Mouse (Mus musculus) MEL (cell line): Measurements from ENCODE around the gene Gm20696. TPM values are rescaled to one million over a fixed set of nuclear protein-coding genes. Genes with fewer than 3 reads are reported as not detected.

Experiments
- DNase-seq: peaks from one replicate; pipeline ENCODE4 v3.0.0; 2011; ENCODE audit warnings: low read depth, low spot score
- H3K27ac ChIP-seq: 2 replicates; pipeline ENCODE4 v1.5.1; 2012; ENCODE audit warnings: low read depth, mild to moderate bottlenecking, control low read depth, low read length, moderate library complexity; ENCODE audit not compliant: control insufficient read depth
- H3K27me3 ChIP-seq, 2 experiments: fragments of 150-350 bp in 1 of 2; sonication (generic) in 1 of 2; 2 replicates each; pipeline ENCODE4 v1.6.1; 2012; ENCODE audit warnings: low read length in 2 of 2, mild to moderate bottlenecking in 2 of 2, improper control_type of control experiment in 1 of 2, moderate library complexity in 1 of 2; ENCODE audit not compliant: insufficient read depth in 2 of 2, control insufficient read depth in 1 of 2
- H3K36me3 ChIP-seq, 2 experiments: 2 replicates each; pipeline ENCODE4 v1.6.1; 2012 to 2014; ENCODE audit warnings: low read length in 2 of 2, improper control_type of control experiment in 1 of 2, inconsistent platforms in 1 of 2, mild to moderate bottlenecking in 1 of 2; ENCODE audit not compliant: insufficient read depth in 2 of 2, control insufficient read depth in 1 of 2
- H3K4me1 ChIP-seq, 2 experiments: fragments of 150-350 bp in 1 of 2; sonication (generic) in 1 of 2; 2 replicates each; pipeline ENCODE4 v1.6.1; 2012; ENCODE audit warnings: low read length in 2 of 2, improper control_type of control experiment in 1 of 2, mild to moderate bottlenecking in 1 of 2; ENCODE audit not compliant: insufficient read depth in 2 of 2, control insufficient read depth in 1 of 2
- H3K4me3 ChIP-seq, 2 experiments: fragments of 150-350 bp in 1 of 2; sonication (generic) in 1 of 2; 2 replicates each; pipeline ENCODE4 v1.5.1; 2012; ENCODE audit warnings: low read depth in 2 of 2, low read length in 2 of 2, mild to moderate bottlenecking in 2 of 2, moderate library complexity in 2 of 2, control low read depth in 1 of 2, improper control_type of control experiment in 1 of 2; ENCODE audit not compliant: control insufficient read depth in 1 of 2, insufficient read depth in 1 of 2
- H3K79me2 ChIP-seq: 2 replicates; pipeline ENCODE4 v1.6.1; 2012; ENCODE audit warnings: mild to moderate bottlenecking, low read length, moderate library complexity; ENCODE audit not compliant: control insufficient read depth, poor library complexity, insufficient read depth
- H3K9ac ChIP-seq: 2 replicates; pipeline ENCODE4 v1.6.1; 2012; ENCODE audit warnings: low read depth, mild to moderate bottlenecking, control low read depth, low read length, moderate library complexity; ENCODE audit not compliant: control insufficient read depth, poor library complexity, severe bottlenecking
- H3K9me3 ChIP-seq: fragments of 150-350 bp; sonication (generic); replicated peaks from 2 replicates; pipeline ENCODE4 v1.6.1; 2012; ENCODE audit warnings: mild to moderate bottlenecking, low read length, improper control_type of control experiment, moderate library complexity; ENCODE audit not compliant: insufficient read depth
- CHD1 ChIP-seq: IDR thresholded peaks from 2 replicates; pipeline ENCODE4 v1.6.1; 2012; ENCODE audit warnings: low read depth, mild to moderate bottlenecking, inconsistent platforms, low read length, improper control_type of control experiment
- CHD2 ChIP-seq: IDR thresholded peaks from 2 replicates; pipeline ENCODE4 v1.6.1; 2011; ENCODE audit warnings: low read length, improper control_type of control experiment
- EP300 ChIP-seq, 2 experiments: IDR thresholded peaks; 2 replicates each; pipeline ENCODE4 v1.6.1; 2011; ENCODE audit warnings: improper control_type of control experiment in 2 of 2, low read length in 2 of 2, low read depth in 1 of 2, mild to moderate bottlenecking in 1 of 2
- JUND ChIP-seq: IDR thresholded peaks from 2 replicates; pipeline ENCODE4 v1.6.1; 2011; ENCODE audit warnings: low read depth, mild to moderate bottlenecking, improper control_type of control experiment, low read length
- MAFK ChIP-seq: IDR thresholded peaks from 2 replicates; pipeline ENCODE4 v1.6.1; 2011; ENCODE audit warnings: low read depth, mild to moderate bottlenecking, low read length, improper control_type of control experiment, borderline replicate concordance
- MAX ChIP-seq: IDR thresholded peaks from 2 replicates; pipeline ENCODE4 v1.6.1; 2011; ENCODE audit warnings: low read length, improper control_type of control experiment
- MAZ ChIP-seq: IDR thresholded peaks from 2 replicates; pipeline ENCODE4 v1.6.1; 2012; ENCODE audit warnings: low read depth, mild to moderate bottlenecking, inconsistent platforms, low read length, improper control_type of control experiment
- MYB ChIP-seq: IDR thresholded peaks from 2 replicates; pipeline ENCODE4 v1.6.1; 2011; ENCODE audit warnings: mild to moderate bottlenecking, low read depth, low read length, improper control_type of control experiment
- MYC ChIP-seq: IDR thresholded peaks from 2 replicates; pipeline ENCODE4 v1.6.1; 2011; ENCODE audit warnings: low read depth, mild to moderate bottlenecking, low read length, improper control_type of control experiment, moderate library complexity
- NELFE ChIP-seq: IDR thresholded peaks from 2 replicates; pipeline ENCODE4 v1.6.1; 2011; ENCODE audit warnings: low read depth, low read length, improper control_type of control experiment
- POLR2A ChIP-seq, 2 experiments: IDR thresholded peaks; 2 replicates each; pipeline ENCODE4 v1.6.1; 2011 to 2012; ENCODE audit warnings: low read length in 2 of 2, mild to moderate bottlenecking in 2 of 2, control low read depth in 1 of 2, improper control_type of control experiment in 1 of 2, low read depth in 1 of 2, moderate library complexity in 1 of 2; ENCODE audit not compliant: control insufficient read depth in 1 of 2, insufficient read depth in 1 of 2, poor library complexity in 1 of 2
- RAD21 ChIP-seq: IDR thresholded peaks from 2 replicates; pipeline ENCODE4 v1.6.1; 2011; ENCODE audit warnings: mild to moderate bottlenecking, low read depth, low read length, improper control_type of control experiment
- SIN3A ChIP-seq: IDR thresholded peaks from 2 replicates; pipeline ENCODE4 v1.6.1; 2012; ENCODE audit warnings: low read length, improper control_type of control experiment, inconsistent platforms
- TAL1 ChIP-seq: IDR thresholded peaks from 2 replicates; pipeline ENCODE4 v1.6.1; 2012; ENCODE audit warnings: mild to moderate bottlenecking, inconsistent platforms, low read length, moderate library complexity, mixed read lengths
- USF2 ChIP-seq, 2 experiments: IDR thresholded peaks; 2 replicates each; pipeline ENCODE4 v1.6.1; 2011 to 2012; ENCODE audit warnings: improper control_type of control experiment in 2 of 2, low read length in 2 of 2, borderline replicate concordance in 1 of 2, inconsistent platforms in 1 of 2, low read depth in 1 of 2, mild to moderate bottlenecking in 1 of 2; ENCODE audit not compliant: insufficient read depth in 1 of 2
- ZC3H11A ChIP-seq: IDR thresholded peaks from 2 replicates; pipeline ENCODE4 v1.6.1; 2012; ENCODE audit warnings: low read depth, mild to moderate bottlenecking, inconsistent platforms, low read length, improper control_type of control experiment
- ZMIZ1 ChIP-seq: IDR thresholded peaks from 2 replicates; pipeline ENCODE4 v1.6.1; 2012; ENCODE audit warnings: low read depth, mild to moderate bottlenecking, inconsistent platforms, low read length, improper control_type of control experiment, moderate library complexity
- polyA plus RNA-seq, 2 experiments: library from polyadenylated mRNA; stranded (reverse) in 1 of 2; unstranded in 1 of 2; fragments of >175 nt in 1 of 2; fragments of >200 nt in 1 of 2; gene quantifications; 2 replicates each; pipeline versions ENCODE4 v1.2.1 to v1.2.4; 2012; ENCODE audit warnings: low replicate concordance in 2 of 2, low read depth in 1 of 2; ENCODE audit not compliant: insufficient read length in 2 of 2, insufficient read depth in 1 of 2, missing spikeins in 1 of 2
- total RNA-seq: library from RNA; depleted of rRNA; stranded (reverse); fragments of 300-350 nt; gene quantifications from 2 replicates; pipeline ENCODE4 v1.2.3, GENCODE M21; 2012

The Gm20696 gene
- total and polyA plus RNA-seq, 3 experiments = 0.07 to 0.39 TPM; not detected in 1

DNA sequence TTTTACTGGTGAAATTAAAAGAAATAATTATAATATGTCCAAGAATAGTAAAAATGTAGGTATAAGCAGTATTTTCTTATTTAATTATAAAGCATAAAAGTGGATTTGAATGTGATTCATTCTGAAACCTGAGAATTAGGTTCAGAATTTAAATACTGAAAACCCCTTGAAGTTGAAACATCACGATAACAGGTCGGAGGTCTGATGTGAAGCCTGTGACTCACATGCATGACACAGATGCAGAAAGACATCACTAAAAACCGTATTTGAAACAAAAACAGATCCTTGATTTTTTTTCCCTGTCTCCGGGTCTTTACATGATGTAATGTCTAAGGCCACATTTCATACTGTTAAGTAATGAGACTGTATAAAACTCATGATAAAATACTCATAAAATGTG lies 325.7 kb downstream of the Gm20696 start (continued):
- TF ChIP-seq CHD1 = no peak

DNA sequence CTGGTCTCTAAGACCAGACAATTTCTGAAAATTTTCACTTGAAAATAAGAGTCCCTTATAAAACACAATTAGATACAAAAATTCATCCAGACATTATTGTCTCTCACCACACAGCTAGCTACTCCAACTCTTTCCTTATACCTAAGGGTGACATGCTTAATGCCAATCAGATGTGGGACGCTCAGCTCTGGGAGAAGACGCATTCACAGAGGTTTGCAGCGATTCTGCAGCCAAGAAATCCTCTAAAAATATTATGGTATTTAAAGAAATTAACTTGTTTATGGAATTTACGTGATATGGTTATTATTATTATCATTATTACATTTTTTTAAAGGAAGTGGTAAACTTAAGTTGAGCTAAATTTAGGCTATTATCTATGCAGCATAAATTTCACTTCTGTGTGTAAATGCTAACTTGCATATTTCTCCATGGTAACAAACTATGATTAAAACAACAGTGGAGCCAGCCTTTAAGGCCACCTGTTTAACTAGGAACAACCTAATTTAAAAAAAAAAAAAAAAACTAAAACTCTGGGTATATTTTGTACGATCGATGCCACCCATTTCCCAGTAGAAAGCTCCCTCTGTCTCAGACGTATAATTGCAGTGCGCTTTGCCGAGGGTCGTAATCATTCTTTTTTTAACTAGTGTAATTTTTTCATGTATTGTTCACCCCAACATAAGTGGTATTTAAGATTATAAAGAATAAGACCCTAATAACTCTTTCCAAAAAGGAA lies 326.4 kb downstream of the Gm20696 start:
- no peak for TF ChIP-seq MAZ
- no peak for TF ChIP-seq EP300 (IDR thresholded peaks at IDR 0.05; ENCODE audit: low read depth in 1 of 2, low read length in 2 of 2)
- TF ChIP-seq POLR2A (IDR thresholded peaks at IDR 0.05; ENCODE audit: control insufficient read depth in 1 of 2, insufficient read depth in 1 of 2, low read depth in 1 of 2, low read length in 2 of 2, poor library complexity in 1 of 2) = no peak
- no peak for TF ChIP-seq MYC
- no peak for TF ChIP-seq CHD2
- no peak for TF ChIP-seq RAD21
- Histone ChIP-seq H3K4me1 (no peaks in the 10 kb centered on the region), H3K4me3 (no peak overlapping the region), H3K36me3 (no peaks in the 10 kb centered on the region; a peak in 1 of 4 replicates), H3K9me3 (no peaks in the 10 kb centered on the region), H3K27me3 (no peaks in the 10 kb centered on the region), H3K79me2 (no peaks in the 10 kb centered on the region), H3K27ac (no peak overlapping the region), H3K9ac (no peak overlapping the region)
- DNase-seq = no peak

DNA sequence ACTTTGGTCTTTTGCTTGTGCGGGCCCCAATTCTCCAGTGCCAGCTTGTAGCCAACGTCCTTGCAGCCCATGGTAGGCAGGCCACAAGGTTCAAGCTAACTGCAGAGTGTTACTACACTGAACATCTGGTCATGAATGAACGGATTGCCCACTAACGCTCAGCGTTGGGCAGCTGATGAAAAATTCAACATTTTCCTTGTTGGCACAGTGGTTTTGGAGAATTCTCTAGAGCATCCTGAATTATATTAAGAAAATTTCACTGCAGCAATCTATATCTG lies 327.3 kb downstream of the Gm20696 start:
- Histone ChIP-seq H3K4me1 (no peaks in the 10 kb centered on the region), H3K36me3 (no peaks in the 10 kb centered on the region; a peak in 1 of 4 replicates), H3K9me3 (no peaks in the 10 kb centered on the region), H3K27ac (no peak overlapping the region), H3K79me2 (no peaks in the 10 kb centered on the region), H3K27me3 (no peaks in the 10 kb centered on the region), H3K4me3 (no peak overlapping the region)
- no peak for DNase-seq
- TF ChIP-seq JUND (no peak), MYB (no peak), TAL1 (no peak), MAX (no peak), SIN3A (no peak), CHD2 (no peak), ZMIZ1 (no peak), USF2 (IDR thresholded peaks at IDR 0.05; ENCODE audit: borderline replicate concordance in 1 of 2, insufficient read depth in 1 of 2, low read depth in 1 of 2, low read length in 2 of 2) (no peak), ZC3H11A (no peak), NELFE (no peak), MAFK (no peak)
- TF ChIP-seq, all 39 proteins: peak for 0
- no peak overlapping the region for H3K9ac ChIP-seq
